ENCODE assay signal across 17 mouse cellular contexts in the genomic region with DNA sequence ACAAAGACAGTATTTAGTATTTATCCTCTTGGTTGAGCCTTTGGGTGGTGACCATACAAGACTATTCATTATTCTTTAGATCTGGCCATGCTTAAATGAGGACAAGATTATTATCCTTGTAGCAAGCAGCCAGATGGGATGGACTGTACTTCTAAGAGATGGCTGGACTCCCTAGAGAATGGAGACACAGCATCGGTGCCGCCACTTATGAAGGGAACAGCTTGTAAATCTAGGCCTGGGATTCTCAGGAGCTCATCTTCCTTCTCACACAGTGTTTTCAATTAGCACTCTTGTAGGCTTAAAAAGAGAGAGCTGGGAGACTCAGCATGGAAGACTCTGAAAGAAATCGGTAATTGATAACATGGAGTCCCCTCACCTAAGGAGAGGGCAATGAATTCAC.
A peak's percentile ranks its signal among the peaks of the same experiment; 100 is the strongest.
DNase-seq lines count a peak whose midpoint lies in the region; ATAC-seq lines count a peak whose summit lies in the region.
"Had no signal": no experiment of that assay in that cellular context is flagged by ENCODE, and none has a peak within 500 bp of the region (broad histone marks: within the 10 kb centered on the region; RNA-seq: fewer than 3 reads in every experiment).

No protein-coding gene starts in this region.

- no peak overlapping the region for H3K9ac ChIP-seq in kidney, embryonic 16.5 days (replicated peaks; ENCODE audit: low read length)
- no peak overlapping the region for H3K9ac ChIP-seq in neural tube, embryonic 13.5 days
- H3K9ac ChIP-seq in hindbrain, embryonic 14.5 days: no peak overlapping the region
- no peak overlapping the region for H3K9ac ChIP-seq in neural tube, embryonic 15.5 days (replicated peaks)
- H3K9ac ChIP-seq: liver, embryonic 14.5 days; midbrain, embryonic 13.5 days had no signal

- H3K4me1 ChIP-seq in kidney, embryonic 16.5 days (ENCODE audit: insufficient read depth, low read length): peaks cover 13% of the 10 kb centered on the region
- H3K4me1 ChIP-seq in neural tube, embryonic 13.5 days (replicated peaks): peaks cover 28% of the 10 kb centered on the region
- H3K4me1 ChIP-seq in hindbrain, embryonic 14.5 days (replicated peaks; ENCODE audit: control insufficient read depth, insufficient read depth, low read length): peaks cover 25% of the 10 kb centered on the region; the same call in 1 of the 2 replicates
- H3K4me1 ChIP-seq in neural tube, embryonic 15.5 days: peaks cover 11% of the 10 kb centered on the region

- 71% methylated on average over 3 of the region's 3 CpGs for WGBS in kidney, embryonic 16.5 days
- 49% methylated on average over 3 of the region's 3 CpGs for WGBS in neural tube, embryonic 13.5 days
- WGBS in hindbrain, embryonic 14.5 days: 35% methylated on average over 3 of the region's 3 CpGs
- WGBS in neural tube, embryonic 15.5 days: 52% methylated on average over 3 of the region's 3 CpGs

- peaks cover 51% of the 10 kb centered on the region for H3K36me3 ChIP-seq in kidney, embryonic 16.5 days (ENCODE audit: insufficient read depth, low read length)
- peaks cover 77% of the 10 kb centered on the region for H3K36me3 ChIP-seq in neural tube, embryonic 13.5 days
- peaks cover 64% of the 10 kb centered on the region for H3K36me3 ChIP-seq in hindbrain, embryonic 14.5 days (replicated peaks; ENCODE audit: control insufficient read depth, insufficient read depth)
- H3K36me3 ChIP-seq in neural tube, embryonic 15.5 days: peaks cover 46% of the 10 kb centered on the region

- no peak for ATAC-seq in kidney, embryonic 16.5 days (ENCODE audit: low FRiP score, low TSS enrichment)
- no peak for ATAC-seq in neural tube, embryonic 13.5 days (ENCODE audit: low read depth)
- ATAC-seq in hindbrain, embryonic 14.5 days (ENCODE audit: low FRiP score): no peak
- no peak for ATAC-seq in neural tube, embryonic 15.5 days (ENCODE audit: low FRiP score)
- ATAC-seq: midbrain, embryonic 13.5 days had no signal

- no peak overlapping the region for H3K4me3 ChIP-seq in kidney, embryonic 16.5 days (ENCODE audit: low read length)
- H3K4me3 ChIP-seq in neural tube, embryonic 13.5 days: no peak overlapping the region
- H3K4me3 ChIP-seq in hindbrain, embryonic 14.5 days (replicated peaks; ENCODE audit: low read length): no peak overlapping the region
- no peak overlapping the region for H3K4me3 ChIP-seq in neural tube, embryonic 15.5 days (replicated peaks)
- H3K4me3 ChIP-seq: forebrain, embryonic 10.5 days; midbrain, embryonic 13.5 days had no signal

- H3K27me3 ChIP-seq in kidney, embryonic 16.5 days (ENCODE audit: insufficient read depth, low read length): no peaks in the 10 kb centered on the region
- no peaks in the 10 kb centered on the region for H3K27me3 ChIP-seq in neural tube, embryonic 13.5 days
- no peaks in the 10 kb centered on the region for H3K27me3 ChIP-seq in hindbrain, embryonic 14.5 days (ENCODE audit: control insufficient read depth, insufficient read depth, low read length)
- H3K27me3 ChIP-seq in neural tube, embryonic 15.5 days (replicated peaks): no peaks in the 10 kb centered on the region
- H3K27me3 ChIP-seq: midbrain, embryonic 13.5 days had no signal

- no peaks in the 10 kb centered on the region for H3K9me3 ChIP-seq in kidney, embryonic 16.5 days (ENCODE audit: low read length)
- H3K9me3 ChIP-seq in neural tube, embryonic 13.5 days: no peaks in the 10 kb centered on the region
- H3K9me3 ChIP-seq in hindbrain, embryonic 14.5 days (ENCODE audit: control insufficient read depth, low read length): no peaks in the 10 kb centered on the region
- no peaks in the 10 kb centered on the region for H3K9me3 ChIP-seq in neural tube, embryonic 15.5 days (replicated peaks)
- H3K9me3 ChIP-seq: forebrain, embryonic 10.5 days; midbrain, embryonic 13.5 days had no signal

- peak overlapping the region; percentile 13; the same call in 1 of the 2 replicates for H3K27ac ChIP-seq in kidney, embryonic 16.5 days (ENCODE audit: low read length)
- peak overlapping the region; percentile 52 for H3K27ac ChIP-seq in neural tube, embryonic 13.5 days (replicated peaks)
- peak overlapping the region; percentile 54; the same call in 1 of the 2 replicates for H3K27ac ChIP-seq in hindbrain, embryonic 14.5 days
- peak overlapping the region; percentile 42 for H3K27ac ChIP-seq in neural tube, embryonic 15.5 days (replicated peaks)
- H3K27ac ChIP-seq: forebrain, embryonic 10.5 days; liver, embryonic 14.5 days; midbrain, embryonic 13.5 days had no signal

- H3K4me2 ChIP-seq in kidney, embryonic 16.5 days (replicated peaks; ENCODE audit: low read depth, low read length): no peak overlapping the region
- H3K4me2 ChIP-seq in neural tube, embryonic 13.5 days: no peak overlapping the region
- no peak overlapping the region for H3K4me2 ChIP-seq in hindbrain, embryonic 14.5 days (replicated peaks)
- H3K4me2 ChIP-seq in neural tube, embryonic 15.5 days: no peak overlapping the region
- H3K4me2 ChIP-seq: heart, embryonic 11.5 days; midbrain, embryonic 13.5 days had no signal

- DNase-seq in kidney, adult 8-10 months: no peak
- no peak for DNase-seq in neural tube, embryonic 10.5 days (ENCODE audit: extremely low spot score, low spot score)
- DNase-seq in hindbrain, embryonic 14.5 days (ENCODE audit: low spot score): no peak
- DNase-seq in layer of hippocampus, adult 11-12 months (ENCODE audit: low spot score): no peak
- no peak for DNase-seq in cerebellum, adult 9-10 months
- DNase-seq: adrenal gland, postnatal 25 days; cerebellum, adult 9-11 months; gastrocnemius, postnatal 25 days; right cerebral cortex, postnatal 14 days; thymus, postnatal 25 days had no signal
